Mouse (Mus musculus) kidney, embryonic 15.5 days (tissue): ENCODE measurements around the gene Mbnl2. TPM values are rescaled to one million over a fixed set of nuclear protein-coding genes. Genes with fewer than 3 reads are reported as not detected.

Experiments used
- ATAC-seq: fragments of 200-750 bp; cut with Nextera tagmentation; replicated peaks from 2 replicates; pipeline ENCODE4 v1.8.0; 2017; ENCODE audit warnings: moderate TSS enrichment; ENCODE audit not compliant: low FRiP score
- H3K27ac ChIP-seq: fragments of 300-500 bp; sonication (generic); 2 replicates; pipeline ENCODE4 v1.5.1; 2015; ENCODE audit warnings: mild to moderate bottlenecking, inconsistent platforms
- H3K27me3 ChIP-seq: fragments of 300-500 bp; sonication (generic); 2 replicates; pipeline ENCODE4 v1.6.1; 2015; ENCODE audit warnings: inconsistent platforms
- H3K36me3 ChIP-seq: fragments of 300-500 bp; sonication (generic); 2 replicates; pipeline ENCODE4 v1.6.1; 2015; ENCODE audit warnings: inconsistent platforms
- H3K4me1 ChIP-seq: fragments of 300-500 bp; sonication (generic); 2 replicates; pipeline ENCODE4 v1.6.1; 2015; ENCODE audit warnings: inconsistent platforms
- H3K4me2 ChIP-seq: fragments of 300-500 bp; sonication (generic); 2 replicates; pipeline ENCODE4 v1.6.1; 2015; ENCODE audit warnings: moderate library complexity, mild to moderate bottlenecking, inconsistent platforms
- H3K4me3 ChIP-seq: fragments of 300-500 bp; sonication (generic); replicated peaks from 2 replicates; pipeline ENCODE4 v1.5.1; 2015; ENCODE audit warnings: mild to moderate bottlenecking, inconsistent platforms
- H3K9ac ChIP-seq: fragments of 300-500 bp; sonication (generic); 2 replicates; pipeline ENCODE4 v1.6.1; 2015; ENCODE audit warnings: mild to moderate bottlenecking, inconsistent platforms
- H3K9me3 ChIP-seq: fragments of 300-500 bp; sonication (generic); replicated peaks from 2 replicates; pipeline ENCODE4 v1.6.1; 2016; ENCODE audit warnings: inconsistent platforms
- WGBS: fragments of 180-500 bp; shearing (Covaris S2); methylation state at CpG from one replicate; pipeline ENCODE4 v1.1.7; 2015; ENCODE audit warnings: mixed read lengths; 5-methylcytosine and 5-hydroxymethylcytosine counted together
- polyA plus RNA-seq: library from polyadenylated mRNA; unstranded; fragments of >200 nt; fragmentation: Nextera tagmentation; extraction: Ambion mirVana; gene quantifications from 2 replicates; pipeline ENCODE4 v1.2.1, GENCODE M21; 2015

Gene Mbnl2
- polyA plus RNA-seq, 1 experiment from 2014 or later = 91.7 TPM

GRCm38 (mm10) chr14:120276343-120277080, 1.0 kb downstream of the Mbnl2 start:
- Histone ChIP-seq H3K9ac (peak overlapping the region; percentile 72), H3K27ac (peak overlapping the region; percentile 97), H3K9me3 (no peaks in the 10 kb centered on the region), H3K4me2 (peak overlapping the region; percentile 72), H3K36me3 (no peaks in the 10 kb centered on the region), H3K4me1 (peaks cover 56% of the 10 kb centered on the region), H3K27me3 (no peaks in the 10 kb centered on the region), H3K4me3 (peak overlapping the region; percentile 79)
- 6% methylated on average over 10 of the region's 10 CpGs for WGBS
- no peak for ATAC-seq

DNA sequence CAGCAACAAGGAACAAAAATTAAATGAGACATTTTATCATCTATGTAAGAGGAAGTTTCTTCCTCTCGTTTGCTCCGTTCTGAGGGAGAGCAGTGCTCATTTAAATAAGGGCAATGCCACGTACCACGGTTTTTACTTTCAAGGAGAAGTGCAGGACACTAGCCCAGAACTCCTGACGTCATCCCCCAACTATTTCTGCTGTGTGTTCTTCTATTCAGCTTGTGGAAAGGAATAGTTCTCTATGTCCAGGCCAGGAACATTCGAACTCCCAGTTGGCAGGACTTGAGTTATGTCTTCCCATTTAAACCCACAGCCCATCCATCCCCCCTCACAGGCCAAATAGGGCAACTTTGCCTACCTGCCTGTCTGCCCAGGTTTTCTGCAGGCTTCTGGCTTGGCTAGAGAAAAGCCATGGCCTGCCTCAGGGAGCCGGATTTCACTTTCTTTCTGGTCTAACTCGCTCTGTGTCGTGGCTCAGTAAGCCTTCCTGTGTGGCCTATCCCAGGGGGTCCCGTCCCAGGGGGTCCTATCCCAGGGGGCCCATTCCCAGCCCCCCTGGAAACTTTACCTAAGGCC, 1.7 kb downstream of the Mbnl2 start:
- Histone ChIP-seq H3K4me3 (peak overlapping the region; percentile 79), H3K4me1 (peaks cover 55% of the 10 kb centered on the region), H3K27me3 (no peaks in the 10 kb centered on the region), H3K4me2 (peak overlapping the region; percentile 72), H3K27ac (peak overlapping the region; percentile 97), H3K9me3 (no peaks in the 10 kb centered on the region), H3K9ac (peak overlapping the region; percentile 72), H3K36me3 (no peaks in the 10 kb centered on the region)
- ATAC-seq = 0 out of 2 replicates have a peak, but pooled peaks have one; percentile 14
- whole genome bisulfite sequencing = 5% methylated on average over 10 of the region's 10 CpGs

- H3K36me3 ChIP-seq = no peaks in the 10 kb centered on the region
- no peak for ATAC-seq
- 31% methylated on average over 21 of the region's 21 CpGs for WGBS
- peak overlapping the region; percentile 72; the same call in 1 of the 2 replicates for H3K9ac ChIP-seq
- no peaks in the 10 kb centered on the region for H3K27me3 ChIP-seq
- H3K4me1 ChIP-seq = peaks cover 52% of the 10 kb centered on the region
- H3K9me3 ChIP-seq = no peaks in the 10 kb centered on the region
- peak overlapping the region; percentile 72 for H3K4me2 ChIP-seq
- H3K27ac ChIP-seq = peak overlapping the region; percentile 97
- peak overlapping the region; percentile 79 for H3K4me3 ChIP-seq
Measured at GRCm38 (mm10) chr14:120278290-120279244, 3.1 kb downstream of the Mbnl2 start.

DNA sequence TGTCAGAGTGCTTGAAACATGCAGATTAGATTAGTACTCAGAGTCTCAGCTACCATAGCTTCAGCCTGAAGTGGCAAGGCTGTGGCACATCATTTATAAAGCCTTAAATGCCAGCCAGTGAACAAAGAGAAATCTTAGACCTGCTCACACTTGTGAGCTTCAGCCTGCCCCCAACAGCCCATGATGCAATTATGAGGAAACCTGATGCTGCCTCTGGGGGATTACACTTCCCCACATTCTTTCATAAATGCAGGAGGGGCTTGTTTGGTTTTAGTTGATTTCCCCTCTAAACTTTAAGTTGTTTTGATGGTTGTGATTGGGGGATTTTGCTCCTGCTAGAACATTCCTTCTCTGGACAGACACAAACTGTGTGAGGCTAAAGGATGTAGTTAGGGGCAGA, 4.7 kb downstream of the Mbnl2 start:
- H3K9ac ChIP-seq = no peak overlapping the region
- peak overlapping the region; percentile 24; the same call in 1 of the 2 replicates for H3K4me2 ChIP-seq
- H3K4me3 ChIP-seq = no peak overlapping the region
- no peak for ATAC-seq
- peak overlapping the region; percentile 97 for H3K27ac ChIP-seq
- 0 out of 2 replicates have a peak, but pooled peaks cover 3% of the 10 kb centered on the region for H3K36me3 ChIP-seq
- H3K9me3 ChIP-seq = no peaks in the 10 kb centered on the region
- no peaks in the 10 kb centered on the region for H3K27me3 ChIP-seq
- peaks cover 62% of the 10 kb centered on the region for H3K4me1 ChIP-seq

- Histone ChIP-seq H3K4me3 (no peak overlapping the region), H3K4me2 (no peak overlapping the region), H3K36me3 (0 out of 2 replicates have a peak, but pooled peaks cover 3% of the 10 kb centered on the region), H3K4me1 (peaks cover 81% of the 10 kb centered on the region), H3K27ac (no peak overlapping the region), H3K9me3 (no peaks in the 10 kb centered on the region), H3K9ac (no peak overlapping the region), H3K27me3 (no peaks in the 10 kb centered on the region)
- no peak for ATAC-seq
- 54% methylated on average over 8 of the region's 8 CpGs for WGBS
Measured at GRCm38 (mm10) chr14:120283787-120284186, 8.3 kb downstream of the Mbnl2 start.

DNA sequence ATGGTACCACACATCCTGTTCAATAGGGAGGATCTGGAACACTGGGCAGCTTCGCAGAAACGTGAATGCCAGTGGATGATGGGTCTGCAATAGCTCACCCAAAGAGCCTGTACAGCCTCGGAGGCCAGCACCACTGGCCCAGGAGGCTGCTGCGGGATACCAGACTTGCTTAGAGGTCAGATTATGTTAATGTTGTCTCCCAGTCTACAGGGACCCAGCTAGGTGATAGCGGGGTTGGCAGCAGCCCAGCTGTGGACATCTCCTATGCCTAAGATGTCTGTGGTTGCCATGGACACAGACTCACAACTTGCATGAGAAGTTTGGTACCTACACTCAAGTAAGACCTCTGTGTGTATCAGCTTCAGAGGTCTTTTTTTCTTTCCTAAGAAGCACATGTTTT, 9.0 kb downstream of the Mbnl2 start:
- peaks cover 81% of the 10 kb centered on the region for H3K4me1 ChIP-seq
- H3K36me3 ChIP-seq = 0 out of 2 replicates have a peak, but pooled peaks cover 4% of the 10 kb centered on the region
- H3K9me3 ChIP-seq = no peaks in the 10 kb centered on the region
- H3K27me3 ChIP-seq = no peaks in the 10 kb centered on the region
- no peak for ATAC-seq
- no peak overlapping the region for H3K4me2 ChIP-seq
- H3K27ac ChIP-seq = peak overlapping the region; percentile 56
- no peak overlapping the region for H3K9ac ChIP-seq
- no peak overlapping the region for H3K4me3 ChIP-seq
- 84% methylated on average over 5 of the region's 5 CpGs for WGBS

- H3K4me2 ChIP-seq = peak overlapping the region; percentile 10; the same call in 1 of the 2 replicates
- H3K36me3 ChIP-seq = peaks cover 12% of the 10 kb centered on the region; the same call in 1 of the 2 replicates
- ATAC-seq = peak; percentile 33; the same call in 1 of the 2 replicates
- no peaks in the 10 kb centered on the region for H3K27me3 ChIP-seq
- WGBS = 35% methylated on average over 21 of the region's 21 CpGs
- no peaks in the 10 kb centered on the region for H3K9me3 ChIP-seq
- H3K9ac ChIP-seq = no peak overlapping the region
- H3K27ac ChIP-seq = peak overlapping the region; percentile 79
- H3K4me3 ChIP-seq = no peak overlapping the region
- H3K4me1 ChIP-seq = peaks cover 82% of the 10 kb centered on the region
Measured at GRCm38 (mm10) chr14:120287121-120287986, 11.9 kb downstream of the Mbnl2 start.

DNA sequence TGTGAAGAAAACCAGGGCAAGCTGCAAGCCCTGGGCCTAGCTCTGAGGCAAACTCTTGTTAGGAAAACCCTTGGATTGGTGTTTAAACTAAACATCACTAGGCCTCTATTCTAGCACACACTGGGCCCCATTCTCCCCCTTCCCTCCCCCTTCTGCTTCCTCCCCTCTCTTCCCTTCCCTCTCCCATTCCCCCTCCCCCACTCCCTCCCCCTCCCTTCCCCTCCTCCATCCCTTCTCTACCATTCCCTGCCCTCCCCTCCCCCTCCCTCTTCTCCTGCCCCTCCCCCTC, 12.5 kb downstream of the Mbnl2 start:
- Histone ChIP-seq H3K4me2 (no peak overlapping the region), H3K4me3 (no peak overlapping the region), H3K9me3 (no peaks in the 10 kb centered on the region), H3K36me3 (peaks cover 12% of the 10 kb centered on the region; the same call in 1 of the 2 replicates), H3K9ac (no peak overlapping the region), H3K27me3 (no peaks in the 10 kb centered on the region), H3K4me1 (peaks cover 87% of the 10 kb centered on the region), H3K27ac (peak overlapping the region; percentile 79)
- no peak for ATAC-seq

DNA sequence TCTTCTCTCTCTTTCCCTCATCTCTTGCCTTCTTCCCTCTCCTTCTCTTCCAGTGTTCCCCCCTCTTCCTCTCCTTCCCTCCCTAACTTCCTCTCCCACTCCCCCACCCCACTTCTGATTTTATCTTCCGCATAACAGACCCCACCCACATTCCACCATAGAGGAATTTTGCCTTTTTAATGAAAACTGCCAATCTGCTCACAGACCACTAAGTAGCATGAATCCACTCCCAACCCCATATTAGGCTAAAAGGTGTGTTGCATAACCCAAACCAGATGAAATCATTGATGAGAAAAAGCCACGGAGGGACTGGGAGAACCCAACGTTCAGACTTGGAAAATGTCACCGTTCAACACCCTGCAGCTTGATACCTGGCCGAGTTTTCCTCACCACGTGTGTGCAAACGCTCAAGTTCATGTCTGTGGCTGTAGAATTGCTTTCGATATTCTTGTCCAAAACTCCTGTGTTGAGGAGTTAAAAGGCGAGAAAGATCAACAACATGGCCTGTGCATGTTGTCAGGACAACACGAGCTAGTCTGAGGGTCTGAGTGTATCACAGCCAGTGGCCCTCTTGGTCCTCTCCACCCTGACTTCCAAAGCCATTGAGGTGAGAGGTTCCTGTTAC, 13.0 kb downstream of the Mbnl2 start:
- Histone ChIP-seq H3K9me3 (no peaks in the 10 kb centered on the region), H3K27me3 (no peaks in the 10 kb centered on the region), H3K4me3 (no peak overlapping the region), H3K36me3 (peaks cover 12% of the 10 kb centered on the region; the same call in 1 of the 2 replicates), H3K27ac (peak overlapping the region; percentile 57), H3K4me2 (no peak overlapping the region), H3K9ac (no peak overlapping the region), H3K4me1 (peaks cover 90% of the 10 kb centered on the region)
- no peak for ATAC-seq
- 72% methylated on average over 10 of the region's 10 CpGs for WGBS

DNA sequence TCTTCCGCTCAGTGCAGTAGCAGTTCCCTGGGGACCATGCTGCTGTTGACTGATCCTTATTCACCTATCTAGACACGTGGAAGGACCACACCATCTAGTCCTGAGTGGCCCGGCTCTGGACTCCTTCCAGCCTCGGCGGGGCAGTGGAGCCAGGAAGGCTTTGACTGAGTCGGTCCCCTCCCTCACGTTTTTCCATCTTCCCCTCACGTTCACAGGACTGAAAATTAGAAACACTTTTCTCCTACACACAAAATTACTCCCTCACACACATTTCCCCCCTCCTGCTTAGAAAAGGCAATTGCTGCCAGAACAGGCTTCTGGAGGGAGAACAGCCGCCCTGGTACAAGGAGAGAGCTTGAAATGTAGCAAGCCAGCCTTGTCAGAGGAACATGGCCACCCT, 13.6 kb downstream of the Mbnl2 start:
- WGBS = 52% methylated on average over 9 of the region's 9 CpGs
- Histone ChIP-seq H3K27ac (peak overlapping the region; percentile 57), H3K9me3 (no peaks in the 10 kb centered on the region), H3K27me3 (no peaks in the 10 kb centered on the region), H3K9ac (no peak overlapping the region), H3K4me1 (peaks cover 85% of the 10 kb centered on the region), H3K36me3 (peaks cover 12% of the 10 kb centered on the region; the same call in 1 of the 2 replicates), H3K4me2 (no peak overlapping the region), H3K4me3 (no peak overlapping the region)
- ATAC-seq = no peak

DNA sequence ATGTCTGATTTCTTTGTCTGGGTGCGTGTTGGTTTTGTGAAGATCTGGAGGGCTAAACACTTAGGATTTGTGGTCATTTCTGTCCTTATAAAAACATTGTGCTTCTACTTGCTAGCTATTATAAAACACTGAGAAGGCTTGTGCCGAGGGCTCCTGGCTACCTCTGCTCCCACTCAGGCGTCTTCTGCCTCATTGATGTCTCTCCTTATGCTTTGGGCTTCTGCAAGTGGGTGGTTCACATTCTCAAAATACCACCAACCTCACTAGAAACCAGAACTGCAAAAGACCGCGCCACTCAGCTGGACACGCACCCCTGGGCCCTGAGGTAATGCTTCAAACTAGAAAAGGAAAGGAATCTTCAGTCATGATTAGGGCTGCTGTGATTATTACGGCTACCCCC, 14.1 kb downstream of the Mbnl2 start:
- H3K27me3 ChIP-seq = no peaks in the 10 kb centered on the region
- ATAC-seq = no peak
- 67% methylated on average over 7 of the region's 7 CpGs for WGBS
- H3K4me2 ChIP-seq = no peak overlapping the region
- H3K4me3 ChIP-seq = no peak overlapping the region
- peaks cover 10% of the 10 kb centered on the region; the same call in 1 of the 2 replicates for H3K36me3 ChIP-seq
- H3K4me1 ChIP-seq = peaks cover 80% of the 10 kb centered on the region
- no peaks in the 10 kb centered on the region for H3K9me3 ChIP-seq
- H3K27ac ChIP-seq = peak overlapping the region; percentile 57
- no peak overlapping the region for H3K9ac ChIP-seq
